Mouse (Mus musculus) mature B cell (primary cell): Measurements from ENCODE around the gene Lrrc25.
"Not testable (repeated sequence)": the region's sequence is repeated elsewhere in the genome, so short reads cannot be mapped to it uniquely, and the experiment has no call there.

Experiments
- in situ Hi-C: fragments of 300-500 bp; cut with MboI; formaldehyde crosslinking; loops from 2 replicates; pipeline ENCODE4 v1.14.3; 2019

The Lrrc25 gene

DNA sequence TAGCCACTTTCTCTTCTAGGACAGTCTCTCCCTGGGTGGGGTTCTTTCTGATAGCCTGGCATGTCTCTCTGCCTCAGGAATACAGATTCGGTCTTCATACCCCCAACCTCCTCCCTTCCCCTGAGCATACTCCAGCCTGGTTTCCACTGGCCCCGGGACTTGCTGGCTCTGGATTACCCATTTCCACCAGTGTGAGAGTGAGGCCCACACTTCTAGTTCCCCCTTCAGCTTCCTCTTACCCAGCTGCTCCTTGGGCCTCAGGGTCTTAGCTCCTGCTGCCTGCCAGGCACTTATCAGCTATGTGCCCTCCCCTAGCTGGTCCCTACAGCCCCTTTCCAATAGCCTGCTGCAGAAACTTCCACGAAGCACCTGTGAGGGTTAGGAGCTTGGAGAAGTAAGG, at the start of gene Lrrc25:
TSS of gene Lrrc25 (plus strand) at position 262 of the 400 bp plus-strand sequence.
- in situ Hi-C loops: no loop called here

GRCm38 (mm10) chr8:70570360-70570759, 45.6 kb upstream of the Lrrc25 start:
- in situ Hi-C loops: no loop called here

- in situ Hi-C loops: no loop called here
Measured at GRCm38 (mm10) chr8:70570990-70571389, 45.0 kb upstream of the Lrrc25 start.

- in situ Hi-C loops: no loop called here
Measured at GRCm38 (mm10) chr8:70574302-70574701, 41.7 kb upstream of the Lrrc25 start.

DNA sequence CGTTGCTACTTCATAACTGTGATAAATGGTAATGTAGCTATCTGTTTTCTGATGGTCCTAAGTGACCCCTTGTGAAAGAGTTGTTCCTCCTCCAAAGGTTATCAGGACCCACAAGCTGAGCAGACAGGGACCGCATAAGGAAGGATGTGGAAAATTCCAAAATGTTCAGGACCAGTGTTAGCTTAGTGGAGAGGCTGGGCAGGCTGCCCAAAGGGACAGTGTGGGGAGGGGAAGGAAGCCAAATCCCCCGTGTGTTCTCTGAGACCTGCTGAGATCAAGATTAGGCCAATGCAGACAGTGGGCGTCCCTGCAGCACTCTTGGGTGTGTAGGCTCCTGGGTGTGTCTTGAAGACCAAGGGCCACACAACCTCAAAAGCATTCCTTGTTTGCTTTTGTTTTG, 41.0 kb upstream of the Lrrc25 start:
- in situ Hi-C loops: no loop called here

- in situ Hi-C loops: no loop called here
Measured at GRCm38 (mm10) chr8:70577207-70577606, 38.7 kb upstream of the Lrrc25 start.

DNA sequence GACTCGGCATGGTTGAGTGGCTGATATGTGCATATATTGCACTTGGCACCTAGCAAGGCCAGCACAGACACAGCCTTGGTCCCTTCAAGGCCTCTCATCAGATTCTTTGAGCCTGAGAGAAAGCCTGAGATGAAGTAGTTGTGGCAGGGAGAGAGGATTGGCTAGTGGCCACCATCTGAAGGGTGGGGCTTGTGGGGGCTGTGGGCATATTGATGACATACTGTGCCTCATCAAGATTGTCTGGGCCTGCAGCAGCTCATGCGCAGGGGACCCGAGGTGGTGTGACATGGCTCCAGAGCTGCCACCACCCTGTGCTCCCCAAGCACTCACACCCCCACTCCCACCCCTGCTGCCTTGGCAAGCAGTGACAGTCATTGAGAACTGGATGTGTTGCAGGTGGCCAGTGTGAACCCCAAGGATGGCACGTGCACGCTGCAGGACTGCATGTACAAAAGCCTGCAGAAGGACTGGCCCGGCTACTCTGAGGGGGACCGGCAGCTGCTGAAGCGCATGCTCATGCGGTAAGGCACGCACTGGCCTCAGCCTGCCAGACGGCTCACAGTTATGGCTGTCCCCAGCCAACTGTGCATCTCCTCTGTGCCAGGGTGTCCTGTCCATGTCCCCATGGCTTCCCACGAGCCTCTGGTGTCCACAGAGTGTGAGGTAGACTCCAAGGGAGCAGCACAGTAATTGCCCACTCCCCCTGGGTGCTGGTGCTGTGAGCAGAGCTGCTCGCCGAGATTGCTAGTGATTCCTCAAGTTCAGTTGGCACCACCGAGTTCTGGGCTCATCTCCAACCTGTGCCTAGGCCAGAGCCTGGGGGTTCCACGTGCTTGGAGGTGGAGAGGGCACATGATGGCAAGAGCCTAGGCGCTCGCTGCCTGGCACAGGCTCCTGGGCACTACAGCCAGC, 32.2 kb upstream of the Lrrc25 start:
- in situ Hi-C loops: no loop called here

DNA sequence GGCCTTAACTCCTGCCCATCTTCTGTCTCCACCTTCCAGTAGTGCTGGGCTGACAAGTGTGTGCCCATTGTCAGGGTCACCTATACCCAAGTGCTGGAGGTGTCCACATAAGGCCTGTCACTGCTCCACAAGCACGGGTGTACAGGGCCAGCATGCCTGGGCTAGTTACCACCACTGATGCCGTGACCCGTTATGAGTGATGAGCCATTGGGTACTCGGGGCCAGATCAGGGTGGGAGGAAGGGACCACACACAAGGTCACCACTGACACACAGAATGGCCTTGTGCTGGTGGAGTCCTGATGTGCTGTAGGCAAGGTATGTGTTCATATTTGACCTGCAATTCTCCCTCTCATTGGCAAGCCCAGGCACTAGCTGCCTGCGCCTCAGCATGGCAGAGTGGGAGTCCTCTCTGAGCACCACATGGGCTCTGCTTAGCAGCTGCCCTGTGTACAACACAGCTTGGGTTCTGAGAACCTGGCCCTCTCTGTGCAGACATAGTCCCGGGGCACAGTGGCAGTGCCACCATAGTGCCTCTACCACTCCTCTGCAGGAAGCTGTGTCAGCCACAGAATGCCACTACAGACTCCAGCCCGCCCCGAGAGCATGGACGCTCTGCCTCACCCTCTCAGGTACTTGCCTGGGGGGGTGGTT, 31.2 kb upstream of the Lrrc25 start:
- in situ Hi-C loops: no loop called here

DNA sequence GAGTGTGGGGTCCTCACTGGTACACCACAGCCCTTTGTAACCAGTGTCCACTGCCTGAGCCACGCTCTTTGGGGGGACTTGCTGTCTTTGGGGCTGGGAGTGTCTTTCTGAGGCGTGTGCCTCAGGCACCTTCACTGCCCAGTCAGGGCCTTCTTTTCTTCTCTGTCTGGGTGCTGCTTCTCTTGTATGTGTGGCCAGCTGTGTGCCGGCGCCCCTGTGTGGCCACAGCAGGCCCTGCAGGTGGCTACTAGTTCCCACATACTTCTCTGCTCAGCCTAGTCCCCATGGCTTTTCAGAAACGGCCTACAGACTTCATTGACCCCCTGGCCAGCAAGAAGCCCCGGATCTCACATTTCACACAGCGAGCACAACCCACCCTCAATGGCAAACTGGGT, 30.7 kb upstream of the Lrrc25 start:
- in situ Hi-C loops: no loop called here

DNA sequence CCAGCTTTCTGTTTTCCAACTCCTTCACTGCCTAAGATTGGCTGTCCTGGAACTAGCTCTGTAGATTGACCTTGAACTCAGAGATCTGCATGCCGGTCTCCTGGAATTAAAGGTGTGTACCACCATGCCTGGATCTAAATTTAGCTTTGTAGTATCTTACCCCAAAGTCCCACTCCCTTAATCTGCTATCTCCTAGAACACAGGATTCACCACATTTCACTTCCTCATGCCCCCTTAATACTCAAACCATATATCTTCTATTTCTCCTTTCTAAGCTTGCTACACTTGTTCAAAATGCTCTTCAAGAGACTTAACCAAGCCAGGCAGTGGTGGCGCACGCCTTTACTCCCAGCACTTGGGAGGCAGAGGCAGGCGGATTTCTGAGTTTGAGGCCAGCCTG, 28.0 kb upstream of the Lrrc25 start:
- in situ Hi-C loops: not testable (repeated sequence)

DNA sequence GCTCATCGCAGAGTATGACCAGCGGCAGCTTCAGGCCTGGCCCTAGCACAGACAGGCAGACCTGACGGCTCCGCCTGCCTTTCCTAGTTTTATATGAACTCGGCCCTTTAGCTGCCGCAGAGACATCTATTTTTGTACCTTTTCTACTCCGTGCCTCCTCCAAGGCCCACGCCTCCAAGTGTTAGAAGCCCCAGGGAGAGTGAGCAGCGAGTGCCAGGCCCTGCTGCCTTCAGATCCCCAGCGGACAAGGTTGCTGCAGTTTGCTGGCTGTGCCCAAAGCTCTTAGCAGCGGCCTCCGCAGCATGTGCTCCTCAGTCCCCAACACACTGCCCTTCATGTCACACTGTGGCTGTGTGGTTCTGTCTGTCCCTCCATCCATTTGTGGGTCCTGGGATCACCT, 24.4 kb upstream of the Lrrc25 start:
- in situ Hi-C loops: no loop called here

GRCm38 (mm10) chr8:70593173-70593572, 22.8 kb upstream of the Lrrc25 start:
- in situ Hi-C loops: no loop called here

DNA sequence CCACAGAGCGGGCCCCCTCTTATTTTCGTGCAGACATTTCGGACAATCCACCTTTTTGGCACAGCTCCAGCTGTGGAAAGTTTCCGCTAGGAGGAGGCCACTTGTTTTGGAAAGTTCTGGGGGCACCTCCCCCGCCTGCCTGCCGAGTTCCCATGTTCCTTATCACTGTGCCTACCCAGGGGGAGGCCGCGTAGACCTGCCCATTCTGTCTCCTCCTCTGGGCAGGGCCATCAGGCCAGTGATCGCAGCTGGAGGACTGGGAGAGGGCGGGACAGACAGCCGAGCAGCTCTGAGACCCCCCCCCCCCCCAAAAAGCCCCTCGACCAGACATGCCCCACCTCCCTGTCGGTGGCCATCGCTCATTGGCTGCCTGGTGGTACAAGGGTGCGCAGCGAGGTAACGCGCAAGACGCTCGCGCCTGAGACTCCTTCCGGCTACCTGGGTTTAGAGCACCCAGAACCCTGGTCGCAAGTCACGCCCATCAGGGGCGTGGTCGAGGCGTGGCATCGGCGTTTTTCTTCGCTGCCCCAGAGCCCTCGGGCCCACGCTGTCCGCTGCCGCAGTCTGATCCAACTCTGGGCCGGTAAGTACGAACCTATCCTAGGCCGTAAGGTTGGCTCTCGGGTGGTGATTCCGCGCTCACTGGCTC, 21.9 kb upstream of the Lrrc25 start, which contains the start of gene Isyna1:
TSS of gene Isyna1 (plus strand) at position 413 of the 649 bp plus-strand sequence.
- in situ Hi-C loops: no loop called here

- in situ Hi-C loops: no loop called here
Measured at GRCm38 (mm10) chr8:70594621-70595564, 21.1 kb upstream of the Lrrc25 start.

DNA sequence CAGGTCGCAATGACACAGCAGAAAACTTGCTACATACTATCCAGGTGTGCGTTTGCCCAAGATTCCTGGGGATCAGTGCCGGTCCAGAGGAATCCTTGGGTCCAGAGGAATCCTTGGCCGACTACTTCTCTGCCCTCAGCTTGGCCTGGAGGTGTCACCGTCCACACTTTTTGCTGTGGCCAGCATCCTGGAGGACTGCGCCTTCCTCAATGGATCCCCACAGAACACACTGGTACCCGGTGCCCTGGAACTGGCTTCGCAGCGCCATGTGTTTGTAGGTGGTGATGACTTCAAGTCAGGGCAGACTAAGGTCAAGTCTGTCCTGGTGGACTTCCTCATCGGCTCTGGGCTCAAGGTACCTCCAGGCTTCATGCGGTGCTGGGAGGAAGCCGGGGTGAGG, 20.1 kb upstream of the Lrrc25 start:
- in situ Hi-C loops: no loop called here

DNA sequence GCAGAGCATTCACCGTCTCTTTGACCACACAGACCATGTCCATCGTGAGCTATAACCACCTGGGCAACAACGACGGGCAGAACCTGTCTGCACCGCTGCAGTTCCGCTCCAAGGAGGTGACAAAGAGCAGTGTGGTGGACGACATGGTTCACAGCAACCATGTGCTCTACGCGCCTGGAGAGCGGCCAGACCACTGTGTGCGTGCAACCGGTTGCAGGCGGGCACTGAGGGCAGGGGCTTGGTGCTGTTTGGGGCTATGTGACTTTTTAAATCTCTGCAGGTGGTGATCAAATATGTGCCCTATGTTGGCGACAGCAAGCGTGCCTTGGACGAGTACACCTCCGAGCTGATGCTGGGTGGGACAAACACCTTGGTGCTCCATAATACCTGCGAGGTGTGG, 19.7 kb upstream of the Lrrc25 start:
- in situ Hi-C loops: no loop called here

GRCm38 (mm10) chr8:70596775-70597416, 19.1 kb upstream of the Lrrc25 start:
- in situ Hi-C loops: no loop called here

DNA sequence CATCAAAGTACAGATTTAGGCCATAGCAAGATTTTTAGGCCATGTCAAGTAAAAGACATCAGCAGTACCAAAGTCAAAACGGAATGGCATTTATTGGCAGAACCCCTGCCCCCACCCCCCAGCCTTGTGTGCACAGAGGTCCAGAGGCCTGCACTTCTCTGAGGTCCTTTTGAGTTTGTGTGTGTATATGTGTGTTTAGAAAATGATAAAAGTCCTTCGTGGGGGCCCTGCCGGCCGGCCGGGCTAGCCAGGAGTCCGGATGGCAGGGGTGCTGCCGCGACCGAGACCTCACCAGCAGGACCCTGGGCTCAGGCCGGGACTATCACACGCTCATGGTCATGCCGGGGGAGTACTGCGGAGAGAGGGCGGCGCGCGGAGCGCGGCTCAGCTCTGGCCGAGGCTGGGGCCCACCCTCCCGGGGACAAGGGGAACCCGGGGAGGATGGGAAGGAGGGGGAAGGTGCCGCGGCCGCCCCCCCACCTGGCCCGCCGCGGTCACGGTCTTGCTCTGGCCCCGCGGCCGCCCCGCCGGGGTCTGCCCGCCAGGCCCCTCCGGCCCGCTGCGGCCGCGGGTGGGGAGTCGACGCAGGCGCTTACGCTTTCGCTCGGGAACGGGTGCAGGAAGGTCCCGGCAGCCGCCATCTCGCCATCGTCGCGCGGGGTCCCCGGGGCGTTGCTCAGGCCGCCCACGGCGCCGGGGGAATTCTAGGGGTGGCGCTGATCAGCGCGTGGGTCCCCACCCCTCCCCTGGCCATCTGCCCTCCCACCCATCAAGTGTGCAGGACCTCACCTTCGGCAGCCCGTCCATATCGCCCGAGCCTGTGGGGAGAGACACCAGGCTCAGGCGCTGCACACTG, 18.3 kb upstream of the Lrrc25 start:
- in situ Hi-C loops: no loop called here

DNA sequence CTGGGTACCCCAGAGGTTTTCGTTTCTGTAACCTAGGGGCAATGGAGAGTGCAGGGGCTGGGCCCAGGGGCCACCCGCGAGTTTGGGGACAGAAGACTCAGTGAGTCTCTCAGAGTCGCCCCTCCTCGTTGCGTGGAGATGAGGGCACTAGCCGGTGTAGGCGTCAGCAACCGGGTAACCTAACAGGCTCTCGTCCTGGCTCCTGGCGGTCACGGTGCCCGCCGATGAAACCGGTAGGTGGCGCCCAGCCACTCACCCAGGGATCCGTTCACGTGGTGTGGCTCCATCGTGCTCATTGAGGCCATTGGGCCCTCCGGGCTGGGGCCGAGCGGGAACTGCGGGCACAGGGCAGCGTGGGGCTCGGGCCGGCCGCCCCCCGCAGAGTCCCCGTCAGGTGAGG, 17.7 kb upstream of the Lrrc25 start:
- in situ Hi-C loops: no loop called here

- in situ Hi-C loops: no loop called here
Measured at GRCm38 (mm10) chr8:70598722-70599121, 17.2 kb upstream of the Lrrc25 start.
